Mouse (Mus musculus): ENCODE data around the gene Hcn3. TPM values are rescaled to one million over a fixed set of nuclear protein-coding genes. Genes with fewer than 3 reads are reported as not detected.

The Hcn3 gene
- polyA plus RNA-seq, 1 experiment from 2014 or later, result 1.1 TPM

DNA sequence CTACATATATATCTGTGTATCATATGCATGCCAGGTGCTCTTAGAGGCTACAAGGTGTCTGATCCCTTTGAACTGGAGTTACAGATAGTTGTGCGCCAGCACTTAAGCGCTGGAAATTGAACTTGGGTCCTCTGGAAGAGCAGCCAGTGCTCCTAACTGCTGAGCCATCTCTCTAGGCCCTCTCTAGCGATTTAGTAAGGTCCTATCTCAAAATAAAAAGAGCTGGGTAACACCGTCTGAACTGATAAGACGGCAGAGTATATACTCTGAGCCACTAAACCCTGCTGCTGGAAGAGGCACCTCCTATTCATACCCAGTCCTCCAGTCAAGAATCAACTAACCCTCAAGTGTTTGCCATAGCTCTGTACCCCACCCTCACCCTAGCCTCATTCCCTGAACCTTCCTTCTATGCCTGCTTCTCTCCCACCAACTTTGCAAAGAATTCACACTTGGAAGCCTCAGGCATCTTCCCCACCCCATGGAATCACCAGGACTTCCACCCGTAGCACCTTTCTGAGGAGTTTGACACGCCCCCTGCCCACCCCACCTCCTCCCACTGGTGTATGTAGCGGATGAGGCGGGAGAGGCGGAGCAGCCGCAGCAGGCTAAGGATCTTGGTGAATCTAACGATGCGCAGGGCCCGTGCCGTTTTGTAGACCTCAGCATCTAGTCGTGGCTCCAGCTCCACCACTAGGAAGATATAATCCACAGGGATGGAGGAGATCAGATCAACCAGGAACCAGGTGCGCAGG, 7.7 kb downstream of the Hcn3 start:
- no peaks in the 10 kb centered on the region for H3K27me3 ChIP-seq (replicated peaks; ENCODE audit: control insufficient read depth, insufficient read depth, low read length)
- H3K4me2 ChIP-seq (replicated peaks; ENCODE audit: low read depth), result no peak overlapping the region
- WGBS, result 49% methylated on average over 17 of the region's 17 CpGs
- H3K9me3 ChIP-seq (ENCODE audit: control insufficient read depth), result no peaks in the 10 kb centered on the region
- no peak overlapping the region for H3K27ac ChIP-seq (ENCODE audit: low read depth, low read length)
- ATAC-seq, result no peak
- no peak overlapping the region for H3K9ac ChIP-seq (ENCODE audit: low read depth, low read length)
- H3K4me1 ChIP-seq (replicated peaks; ENCODE audit: control insufficient read depth, insufficient read depth, low read length), result no peaks in the 10 kb centered on the region
- no peak overlapping the region for H3K4me3 ChIP-seq (ENCODE audit: low read depth, low read length)
- TF ChIP-seq CTCF (IDR thresholded peaks at IDR 0.05; ENCODE audit: low read depth), result no peak
- no peaks in the 10 kb centered on the region for H3K36me3 ChIP-seq (ENCODE audit: control insufficient read depth, insufficient read depth)

DNA sequence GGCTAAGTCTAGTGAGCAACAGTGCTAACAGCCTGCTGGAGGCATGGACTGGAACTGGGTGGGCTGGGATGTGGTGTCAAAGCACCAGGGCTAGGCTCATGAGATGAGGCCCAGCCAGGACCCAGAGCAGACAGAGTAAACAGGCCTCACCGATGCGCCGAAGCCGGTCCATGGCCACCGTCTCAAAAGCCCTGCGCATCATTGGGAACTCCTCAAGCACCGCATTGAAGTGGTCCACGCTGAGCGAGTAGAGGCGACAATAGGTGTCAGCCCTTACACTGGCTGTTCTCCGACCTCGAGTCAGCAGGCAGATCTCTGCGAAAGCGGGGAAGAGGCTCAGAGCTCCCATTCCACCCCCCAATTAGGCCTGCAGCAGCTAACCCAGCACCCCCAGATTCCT, 11.4 kb downstream of the Hcn3 start:
- H3K4me3 ChIP-seq (ENCODE audit: low read depth, low read length), result no peak overlapping the region
- 70% methylated on average over 14 of the region's 14 CpGs for whole genome bisulfite sequencing
- no peak overlapping the region for H3K27ac ChIP-seq (ENCODE audit: low read depth, low read length)
- H3K27me3 ChIP-seq (replicated peaks; ENCODE audit: control insufficient read depth, insufficient read depth, low read length), result no peaks in the 10 kb centered on the region
- TF ChIP-seq CTCF (IDR thresholded peaks at IDR 0.05; ENCODE audit: low read depth), result no peak
- no peak for ATAC-seq
- no peaks in the 10 kb centered on the region for H3K4me1 ChIP-seq (replicated peaks; ENCODE audit: control insufficient read depth, insufficient read depth, low read length)
- H3K9ac ChIP-seq (ENCODE audit: low read depth, low read length), result no peak overlapping the region
- H3K36me3 ChIP-seq (ENCODE audit: control insufficient read depth, insufficient read depth), result peaks cover 22% of the 10 kb centered on the region
- H3K9me3 ChIP-seq (ENCODE audit: control insufficient read depth), result no peaks in the 10 kb centered on the region
- H3K4me2 ChIP-seq (replicated peaks; ENCODE audit: low read depth), result no peak overlapping the region

DNA sequence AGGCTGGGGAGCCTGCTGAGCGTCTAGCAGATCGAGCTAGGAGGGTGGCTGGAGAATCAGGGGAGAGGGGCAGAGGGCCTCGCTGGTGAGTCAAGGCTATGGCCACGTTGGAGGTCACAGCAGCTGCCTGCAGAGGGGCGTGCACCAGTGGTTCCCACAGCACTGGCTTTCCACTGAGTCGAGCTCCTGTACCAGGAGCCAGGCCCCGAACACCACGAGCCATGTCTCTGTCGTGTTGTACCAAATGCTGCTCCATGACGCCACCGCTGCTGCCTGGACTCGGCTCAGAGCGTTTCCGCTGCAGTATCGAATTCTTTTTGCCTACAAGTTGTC, 12.1 kb downstream of the Hcn3 start:
- WGBS, result 6% methylated on average over 15 of the region's 15 CpGs
- peak overlapping the region; percentile 63 for H3K4me2 ChIP-seq (replicated peaks; ENCODE audit: low read depth)
- H3K9me3 ChIP-seq (ENCODE audit: control insufficient read depth), result no peaks in the 10 kb centered on the region
- peaks cover 28% of the 10 kb centered on the region for H3K36me3 ChIP-seq (ENCODE audit: control insufficient read depth, insufficient read depth)
- H3K4me1 ChIP-seq (replicated peaks; ENCODE audit: control insufficient read depth, insufficient read depth, low read length), result no peaks in the 10 kb centered on the region
- no peaks in the 10 kb centered on the region for H3K27me3 ChIP-seq (replicated peaks; ENCODE audit: control insufficient read depth, insufficient read depth, low read length)
- 0 out of 2 replicates have a peak overlapping the region, but pooled peaks have one; percentile 35 for H3K27ac ChIP-seq (ENCODE audit: low read depth, low read length)
- peak; percentile 49 for ATAC-seq
- peak overlapping the region; percentile 22 for H3K4me3 ChIP-seq (ENCODE audit: low read depth, low read length)
- no peak for TF ChIP-seq CTCF (IDR thresholded peaks at IDR 0.05; ENCODE audit: low read depth)
- H3K9ac ChIP-seq (ENCODE audit: low read depth, low read length), result no peak overlapping the region

DNA sequence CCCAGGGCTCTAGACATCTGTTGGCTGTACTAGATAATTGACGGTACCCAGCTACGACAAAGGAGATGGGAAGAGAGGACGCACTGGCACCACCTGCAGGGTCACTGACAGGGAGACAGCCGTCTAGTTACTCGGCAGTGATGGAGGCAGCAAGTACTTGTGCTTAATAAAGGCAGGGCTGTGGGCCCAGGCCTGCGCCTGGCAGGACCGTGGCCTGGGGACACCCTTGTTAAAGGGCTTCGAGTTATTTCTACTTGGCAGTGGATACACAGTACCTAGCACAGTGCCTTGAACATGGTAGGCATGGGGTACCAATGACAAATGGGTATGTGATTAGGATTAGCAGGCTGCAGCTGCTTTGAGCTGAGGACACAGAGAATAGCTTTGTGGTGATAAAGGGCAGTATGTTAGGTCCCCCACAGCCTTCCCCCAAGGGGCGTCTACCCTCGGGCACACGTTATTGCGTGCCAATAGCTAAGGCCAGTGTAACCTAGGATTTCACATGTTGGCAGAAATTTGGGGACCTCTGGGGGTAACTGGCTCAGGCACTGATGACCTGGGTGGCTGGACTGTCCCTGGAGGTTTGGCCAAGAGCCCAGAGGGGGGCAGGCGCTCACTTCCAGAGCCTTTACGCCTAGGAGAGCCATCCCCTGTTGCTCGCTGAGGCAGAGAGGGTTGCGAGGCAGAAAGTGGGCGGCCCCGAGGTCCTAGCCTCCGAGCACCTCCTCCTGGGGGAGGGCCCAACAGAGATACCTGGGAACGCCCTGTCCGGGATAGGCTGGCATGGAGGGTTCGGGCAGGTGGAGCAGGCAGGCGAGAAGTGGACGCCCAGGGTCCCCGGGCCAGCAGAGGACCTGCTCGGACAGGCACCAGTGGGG, 12.7 kb downstream of the Hcn3 start:
- Histone ChIP-seq H3K9ac (ENCODE audit: low read depth, low read length) (no peak overlapping the region), H3K4me2 (replicated peaks; ENCODE audit: low read depth) (peak overlapping the region; percentile 63), H3K27me3 (replicated peaks; ENCODE audit: control insufficient read depth, insufficient read depth, low read length) (no peaks in the 10 kb centered on the region), H3K4me1 (replicated peaks; ENCODE audit: control insufficient read depth, insufficient read depth, low read length) (no peaks in the 10 kb centered on the region), H3K27ac (ENCODE audit: low read depth, low read length) (no peak overlapping the region), H3K9me3 (ENCODE audit: control insufficient read depth) (no peaks in the 10 kb centered on the region), H3K4me3 (ENCODE audit: low read depth, low read length) (peak overlapping the region; percentile 22), H3K36me3 (ENCODE audit: control insufficient read depth, insufficient read depth) (peaks cover 34% of the 10 kb centered on the region)
- ATAC-seq, result peak; percentile 83
- TF ChIP-seq CTCF (IDR thresholded peaks at IDR 0.05; ENCODE audit: low read depth), result peak; percentile 39
- WGBS, result 19% methylated on average over 26 of the region's 26 CpGs

DNA sequence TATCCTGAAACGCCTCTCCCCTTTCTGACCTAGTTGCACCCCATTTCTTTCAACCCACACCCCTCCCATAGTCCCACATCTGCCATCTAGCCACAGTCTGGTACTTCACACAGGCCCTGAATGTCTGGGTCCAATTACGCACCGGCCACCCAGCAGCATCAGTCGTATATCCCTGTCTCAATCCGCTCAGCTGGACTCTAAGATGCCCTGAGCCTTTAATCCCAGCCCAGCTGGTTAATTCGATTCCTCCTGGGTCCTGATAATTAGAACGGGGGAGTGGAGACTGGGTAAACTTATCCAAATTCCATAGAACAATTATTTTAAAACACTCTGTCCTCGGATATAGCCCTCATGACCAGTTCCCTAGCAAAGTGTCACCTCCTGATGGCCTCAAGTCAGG, 14.4 kb downstream of the Hcn3 start:
- no peak overlapping the region for H3K4me3 ChIP-seq (ENCODE audit: low read depth, low read length)
- no peak for TF ChIP-seq CTCF (IDR thresholded peaks at IDR 0.05; ENCODE audit: low read depth)
- no peak overlapping the region for H3K27ac ChIP-seq (ENCODE audit: low read depth, low read length)
- no peaks in the 10 kb centered on the region for H3K9me3 ChIP-seq (ENCODE audit: control insufficient read depth)
- no peak overlapping the region for H3K4me2 ChIP-seq (replicated peaks; ENCODE audit: low read depth)
- H3K36me3 ChIP-seq (ENCODE audit: control insufficient read depth, insufficient read depth), result peaks cover 46% of the 10 kb centered on the region
- H3K27me3 ChIP-seq (replicated peaks; ENCODE audit: control insufficient read depth, insufficient read depth, low read length), result no peaks in the 10 kb centered on the region
- no peaks in the 10 kb centered on the region for H3K4me1 ChIP-seq (replicated peaks; ENCODE audit: control insufficient read depth, insufficient read depth, low read length)
- no peak overlapping the region for H3K9ac ChIP-seq (ENCODE audit: low read depth, low read length)
- 70% methylated on average over 8 of the region's 8 CpGs for WGBS
- no peak for ATAC-seq

DNA sequence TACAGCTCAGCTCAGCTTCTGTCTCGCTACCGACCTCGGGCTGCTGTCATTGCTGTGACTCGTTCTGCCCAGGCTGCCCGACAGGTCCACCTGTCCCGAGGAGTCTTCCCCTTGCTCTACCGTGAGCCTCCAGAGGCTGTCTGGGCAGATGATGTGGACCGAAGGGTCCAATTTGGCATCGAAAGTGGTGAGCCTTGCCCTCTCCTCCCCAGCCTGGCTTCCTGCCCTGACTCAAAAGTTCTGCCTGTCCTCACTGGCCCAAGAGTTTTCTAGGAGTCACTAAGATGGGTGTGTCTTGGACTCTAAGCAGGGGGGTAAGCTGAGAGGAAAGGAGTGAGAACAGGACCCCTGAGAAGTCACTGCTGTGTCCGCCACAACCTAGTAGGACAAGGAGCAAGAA, 15.2 kb downstream of the Hcn3 start:
- Histone ChIP-seq H3K36me3 (ENCODE audit: control insufficient read depth, insufficient read depth) (peaks cover 46% of the 10 kb centered on the region), H3K27ac (ENCODE audit: low read depth, low read length) (no peak overlapping the region), H3K4me3 (ENCODE audit: low read depth, low read length) (no peak overlapping the region), H3K4me2 (replicated peaks; ENCODE audit: low read depth) (no peak overlapping the region), H3K27me3 (replicated peaks; ENCODE audit: control insufficient read depth, insufficient read depth, low read length) (no peaks in the 10 kb centered on the region), H3K4me1 (replicated peaks; ENCODE audit: control insufficient read depth, insufficient read depth, low read length) (no peaks in the 10 kb centered on the region), H3K9ac (ENCODE audit: low read depth, low read length) (no peak overlapping the region), H3K9me3 (ENCODE audit: control insufficient read depth) (no peaks in the 10 kb centered on the region)
- 71% methylated on average over 10 of the region's 10 CpGs for WGBS
- no peak for ATAC-seq
- no peak for TF ChIP-seq CTCF (IDR thresholded peaks at IDR 0.05; ENCODE audit: low read depth)

Measured in intestine, postnatal 0 days (tissue).